Mouse (Mus musculus) megakaryocyte, adult 5-6 weeks (primary cell): ENCODE data around the gene Gm10277. TPM values are rescaled to one million over a fixed set of nuclear protein-coding genes. Genes with fewer than 3 reads are reported as not detected.
A peak's percentile ranks its signal among the peaks of the same experiment; 100 is the strongest.
"Not testable (repeated sequence)": the region's sequence is repeated elsewhere in the genome, so short reads cannot be mapped to it uniquely, and the experiment has no call there.

Experiments
- ATAC-seq: 2 replicates; pipeline ENCODE4 v1.8.0; 2016; ENCODE audit warnings: mild to moderate bottlenecking, inconsistent platforms; ENCODE audit not compliant: poor library complexity, severe bottlenecking
- total RNA-seq, 2 experiments: library from RNA; stranded (forward) in 1 of 2; stranded (reverse) in 1 of 2; fragments of 153-499, 151-499 nt in 1 of 2; fragments of 221-1000, 200-1000 nt in 1 of 2; gene quantifications; 2 replicates each; pipeline versions ENCODE4 v1.2.3 to v1.2.4; 2015 to 2017

Gene Gm10277
- total RNA-seq, 2 experiments from 2014 or later = 0.40 TPM; not detected in 1

DNA sequence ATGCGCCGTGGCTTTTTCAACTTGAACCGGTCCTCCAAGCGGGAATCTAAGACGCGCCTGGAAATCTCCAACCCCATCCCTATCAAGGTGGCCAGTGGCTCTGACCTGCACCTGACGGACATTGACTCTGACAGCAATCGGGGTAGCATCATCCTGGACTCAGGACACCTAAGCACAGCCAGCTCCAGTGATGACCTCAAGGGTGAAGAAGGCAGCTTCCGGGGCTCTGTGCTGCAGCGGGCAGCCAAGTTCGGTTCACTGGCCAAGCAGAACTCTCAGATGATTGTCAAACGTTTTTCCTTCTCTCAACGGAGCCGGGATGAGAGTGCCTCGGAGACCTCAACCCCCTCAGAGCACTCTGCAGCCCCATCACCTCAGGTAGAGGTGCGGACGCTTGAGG lies 10.1 kb downstream of the Gm10277 start:
- ATAC-seq = no peak

DNA sequence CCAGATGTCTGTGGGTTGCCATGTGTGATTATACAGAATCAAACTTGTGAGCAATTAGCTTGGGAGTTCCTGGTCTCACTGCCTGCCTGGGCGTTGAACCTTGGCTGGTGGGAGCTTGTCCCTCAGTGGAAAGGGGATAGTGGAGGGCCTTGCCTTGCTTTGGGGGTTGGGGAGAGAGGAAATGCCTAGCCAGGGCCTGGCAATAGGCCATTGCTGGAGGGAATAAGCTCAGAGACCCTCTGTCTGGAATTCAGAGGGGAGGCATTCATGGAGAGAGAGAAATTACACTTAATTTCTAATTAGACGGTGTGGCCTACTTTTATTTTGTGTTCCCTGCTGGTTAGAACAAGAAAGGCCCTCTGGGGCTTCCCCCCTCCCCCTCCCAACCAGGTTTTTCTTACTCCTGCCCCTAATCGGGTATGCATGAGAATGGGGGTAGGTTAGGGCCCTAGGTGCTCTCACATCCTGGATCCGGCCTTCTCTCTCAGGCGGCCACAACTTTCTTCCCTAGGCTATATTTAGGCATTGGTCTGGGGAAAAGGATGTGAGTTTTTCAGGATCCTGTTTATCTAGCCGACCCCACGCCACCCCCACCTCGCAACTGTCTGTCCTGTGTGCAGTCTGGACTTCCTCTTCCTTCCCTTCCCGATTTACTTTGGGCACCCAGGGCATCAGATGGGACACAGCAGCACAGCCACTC lies 11.7 kb downstream of the Gm10277 start:
- no peak for ATAC-seq

DNA sequence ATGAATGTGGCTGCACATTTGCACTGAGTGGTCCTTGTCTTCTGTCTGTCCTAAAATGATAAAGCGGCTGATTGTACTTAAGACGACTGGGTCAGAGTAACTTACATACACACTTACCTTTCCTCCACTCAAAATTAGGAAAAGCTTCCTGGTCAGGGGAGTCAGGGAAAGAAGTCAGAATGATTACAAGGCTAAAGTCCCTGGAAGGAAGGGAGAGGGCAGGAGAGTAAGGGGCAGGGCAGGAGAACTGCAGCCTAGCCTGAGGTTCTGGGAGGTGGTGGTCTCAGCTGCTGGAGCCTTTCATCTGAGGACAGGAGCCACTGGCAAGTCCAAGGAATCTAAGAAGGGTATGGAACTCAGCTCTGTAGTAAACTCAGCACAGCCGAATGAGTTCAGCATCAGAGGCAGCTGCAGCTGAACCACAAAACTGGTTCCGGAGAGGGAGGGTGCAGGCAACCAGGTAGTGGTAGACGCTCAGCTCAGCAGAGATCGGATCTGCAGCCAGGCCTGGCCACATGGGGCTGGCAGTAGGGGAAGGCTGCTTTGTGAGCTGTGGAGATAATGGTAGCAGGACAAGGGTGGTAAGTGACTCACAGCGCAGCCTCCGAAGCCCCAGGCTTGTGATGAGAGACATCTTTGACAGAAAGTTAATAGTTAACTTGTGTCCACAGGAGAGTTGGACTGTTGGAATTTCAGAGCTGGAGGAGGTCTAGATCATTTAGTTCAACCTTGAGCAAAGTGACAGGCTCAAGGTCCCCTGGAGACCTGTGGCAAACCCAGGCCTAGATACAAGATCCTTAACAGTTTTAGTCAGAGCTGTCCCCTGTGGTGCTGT lies 15.5 kb downstream of the Gm10277 start:
- ATAC-seq = peak; percentile 38; the same call in 1 of the 2 replicates

DNA sequence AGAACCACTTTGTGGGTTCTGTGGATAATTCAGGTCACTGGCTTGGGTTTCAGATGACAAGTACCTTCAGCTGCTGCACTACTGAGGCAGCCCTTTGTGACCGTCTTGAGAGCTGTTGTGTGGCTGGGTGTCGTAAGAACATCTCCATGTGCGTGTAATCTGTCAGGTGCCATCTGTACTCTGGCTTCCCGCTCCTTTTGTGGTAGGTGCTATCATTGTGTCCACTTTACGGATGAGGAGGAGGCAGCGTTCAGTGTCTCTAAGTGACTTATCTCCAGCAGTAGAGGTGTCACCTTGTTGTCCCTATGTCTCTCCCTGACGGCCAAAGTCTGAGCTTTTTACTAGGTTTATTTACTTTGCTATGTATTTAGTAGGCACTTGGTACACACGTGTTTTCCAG lies 17.2 kb downstream of the Gm10277 start:
- no peak for ATAC-seq

DNA sequence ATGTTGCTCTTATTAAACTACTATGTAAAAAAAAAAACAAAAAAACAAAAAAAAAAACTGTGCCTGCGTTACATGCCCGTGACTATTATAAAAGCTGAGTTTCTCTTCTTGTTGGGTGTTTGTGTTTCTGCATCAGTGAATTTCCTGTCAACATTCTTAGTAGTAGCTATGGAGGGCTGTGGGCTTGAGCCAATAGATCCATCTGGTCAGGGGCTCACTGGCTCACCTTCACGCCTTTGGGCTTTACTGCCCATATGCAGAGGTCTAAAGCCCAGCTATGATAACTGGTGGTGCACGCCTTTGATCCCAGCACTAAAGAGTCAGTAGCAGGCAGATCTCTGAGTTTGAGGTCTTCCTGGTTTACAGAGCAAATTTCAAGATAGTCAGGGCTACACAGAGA lies 18.1 kb downstream of the Gm10277 start:
- no peak for ATAC-seq

DNA sequence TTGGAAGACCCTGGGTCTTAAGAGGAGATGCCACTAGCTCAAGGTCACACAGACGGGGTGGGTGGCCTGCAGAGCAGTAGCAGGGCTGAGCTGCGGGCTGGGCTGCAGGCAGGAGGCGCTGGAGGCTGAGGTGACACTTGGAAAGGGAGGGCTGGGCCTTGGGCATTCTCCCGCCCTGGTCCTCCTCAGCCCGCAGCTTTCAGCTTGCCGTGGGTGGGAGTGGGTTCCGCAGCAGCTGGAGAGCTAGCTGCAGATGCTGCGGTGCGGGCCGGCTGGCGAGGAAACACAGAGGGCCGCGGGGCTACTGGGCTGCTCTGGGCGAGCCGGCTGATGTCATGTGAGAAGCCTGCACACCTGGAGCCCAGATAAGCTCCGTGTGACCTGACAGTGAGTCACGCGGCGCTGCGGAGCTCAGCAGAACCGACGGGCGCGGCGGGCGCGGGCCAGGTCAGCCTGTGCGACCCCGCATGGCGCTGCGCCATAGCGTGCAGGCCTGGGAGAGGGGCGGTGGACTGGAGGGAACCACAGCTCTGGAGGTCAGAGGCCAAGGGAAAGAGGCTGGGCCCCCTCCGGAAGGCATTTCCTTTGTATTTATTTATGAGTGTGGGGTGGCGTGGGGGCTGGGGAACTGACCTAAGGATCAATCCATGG lies 21.1 kb downstream of the Gm10277 start:
- peak; percentile 39; the same call in 1 of the 2 replicates for ATAC-seq

DNA sequence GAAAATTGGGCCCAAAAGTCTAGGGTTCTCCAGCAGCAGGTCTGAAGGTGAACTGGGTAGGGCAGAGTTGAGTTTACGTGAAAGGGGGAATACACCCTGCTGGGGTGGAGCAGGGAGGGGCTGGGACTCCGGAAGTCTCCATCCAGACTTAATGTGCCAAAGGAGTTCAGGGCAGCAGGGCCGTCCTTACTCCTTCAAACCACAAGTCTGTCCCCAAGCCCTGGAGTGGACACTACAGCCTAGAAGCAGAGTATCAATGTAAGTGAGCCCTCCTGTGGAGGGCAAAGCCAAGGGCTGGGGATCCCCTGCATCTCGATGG lies 22.1 kb downstream of the Gm10277 start:
- ATAC-seq = no peak

DNA sequence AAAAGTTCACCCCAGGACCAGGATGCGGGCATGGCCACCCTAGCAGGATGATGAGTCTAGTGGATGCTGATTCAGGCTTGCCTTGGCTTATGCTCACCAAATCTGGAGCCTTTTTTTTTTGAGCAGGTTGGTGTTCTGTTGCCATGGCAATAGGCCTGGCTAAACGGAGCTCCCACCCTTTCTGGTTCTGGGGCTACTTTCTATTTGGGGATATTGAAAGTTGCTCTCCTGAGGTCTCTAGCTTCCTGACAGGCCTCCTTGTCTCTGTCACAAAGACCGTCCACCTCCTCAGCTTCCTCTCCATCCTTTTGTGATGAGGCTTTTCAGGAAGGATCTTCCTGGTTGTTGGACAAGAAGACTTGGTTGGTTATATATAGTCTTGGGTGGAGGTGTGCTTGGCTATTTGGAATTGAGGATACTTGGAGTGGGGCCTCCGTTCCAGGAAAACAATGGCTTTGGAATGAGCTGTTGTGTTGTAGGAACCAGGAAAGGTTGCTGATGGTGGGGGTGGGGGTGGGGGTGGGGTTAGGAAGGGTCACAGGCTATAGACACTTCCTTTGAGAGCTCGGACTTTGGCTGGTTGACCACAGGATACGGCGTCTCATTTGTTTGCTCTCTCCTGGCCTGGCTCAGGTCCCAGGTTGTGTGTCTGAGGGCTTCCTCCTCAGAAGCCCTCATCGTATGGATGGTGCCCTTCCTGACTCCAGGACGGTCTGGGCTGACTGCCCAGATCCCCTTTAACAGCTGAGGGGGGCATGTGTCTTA lies 22.7 kb downstream of the Gm10277 start:
- ATAC-seq = no peak

DNA sequence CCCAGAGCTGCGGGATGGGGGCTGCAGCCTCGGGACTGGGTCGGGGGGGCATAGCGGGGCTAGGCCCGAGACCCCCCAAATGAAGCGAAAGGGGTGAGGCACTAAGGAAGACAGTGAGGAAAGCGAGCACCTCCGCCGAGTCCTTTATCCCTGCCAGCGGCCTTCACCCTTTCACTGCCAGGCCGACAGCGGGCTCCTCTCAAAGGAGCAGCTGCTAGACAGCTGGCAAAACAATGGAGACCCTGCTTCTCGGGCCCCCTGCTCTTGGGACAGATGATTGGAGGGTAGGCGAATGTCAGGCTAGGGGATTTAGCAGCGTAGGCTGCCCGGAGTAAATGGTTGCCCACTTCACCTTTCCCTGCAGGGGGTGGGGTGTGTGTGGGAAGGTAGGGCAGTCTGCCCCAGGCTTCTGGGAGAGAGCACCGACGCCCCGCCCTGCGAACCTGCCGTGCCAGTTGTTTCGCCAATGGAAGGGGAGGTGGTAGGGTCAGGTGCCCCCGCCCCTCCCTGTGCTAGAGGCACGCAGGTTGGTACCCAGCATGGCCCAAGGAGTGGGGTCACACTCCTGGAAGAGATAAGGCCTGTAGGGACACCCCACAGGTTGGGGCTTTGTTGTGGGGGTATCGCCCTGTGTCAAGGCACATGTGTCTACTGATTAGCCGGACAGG lies 23.7 kb downstream of the Gm10277 start:
- ATAC-seq = no peak

DNA sequence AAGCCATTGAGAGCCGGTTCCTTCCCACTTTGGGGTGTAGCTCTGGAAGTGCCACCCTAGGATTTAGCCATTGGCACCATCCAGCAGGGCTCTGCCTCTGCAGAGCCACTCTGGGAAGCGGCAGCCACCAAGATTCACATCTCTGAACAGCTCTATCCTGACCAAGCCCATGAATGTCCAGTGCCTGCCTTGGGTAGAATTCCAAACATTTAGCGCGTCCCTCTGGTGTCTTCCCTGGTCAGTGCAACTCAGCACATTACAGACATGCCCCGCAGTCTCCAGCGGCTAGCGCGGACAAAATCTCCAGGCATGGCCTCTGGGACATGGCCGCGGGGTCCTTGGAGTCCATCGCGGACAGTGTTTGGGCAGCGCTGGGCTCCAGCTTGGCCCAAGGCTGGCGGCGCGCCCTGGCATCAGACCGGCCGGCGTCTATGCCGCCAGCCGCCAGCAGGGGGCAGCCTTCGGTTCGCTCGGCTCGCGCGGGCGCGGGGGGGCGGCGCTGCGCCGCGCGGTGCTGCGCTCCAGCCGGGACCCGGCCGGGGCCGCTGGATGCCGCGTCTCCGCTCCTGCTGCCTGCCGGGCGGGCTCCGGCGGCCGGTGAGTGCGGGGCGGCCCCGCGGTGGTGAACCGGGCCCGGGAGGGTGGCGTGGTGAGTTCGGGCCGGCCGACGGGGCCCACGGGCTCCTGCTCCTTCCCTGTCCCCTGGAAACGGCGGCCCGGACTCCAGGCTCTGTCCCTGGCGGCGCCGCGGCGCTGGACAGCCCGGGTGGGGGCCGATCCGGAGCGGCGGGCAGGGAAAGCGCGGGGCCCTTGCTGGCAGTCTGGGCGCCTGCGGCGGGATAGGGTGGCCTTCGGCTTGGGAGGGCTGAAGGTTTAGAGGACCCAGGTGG lies 24.5 kb downstream of the Gm10277 start, which contains the start of gene Myo18a:
Myo18a (plus strand) TSS at position 464 of the 890 bp plus-strand sequence.
- peak; percentile 90 for ATAC-seq

DNA sequence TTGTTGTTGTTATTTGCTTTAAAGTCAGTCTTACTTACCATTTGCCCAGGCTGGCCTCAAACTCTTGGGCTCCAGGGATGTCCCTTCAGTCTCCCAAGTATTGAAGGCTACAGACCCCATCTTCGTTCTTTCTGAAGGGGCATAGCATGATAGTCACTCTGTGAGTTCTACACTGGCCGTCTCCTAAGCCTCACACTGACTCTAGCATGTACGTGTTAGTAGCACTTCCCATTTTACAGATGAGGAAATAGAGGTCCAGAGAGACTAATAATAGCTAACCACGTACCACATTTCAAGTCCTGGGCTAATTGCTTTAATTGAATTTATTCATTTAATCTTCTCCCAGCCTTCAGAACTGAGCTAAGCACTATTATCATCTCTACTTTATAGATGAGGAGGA lies 27.5 kb downstream of the Gm10277 start:
- no peak for ATAC-seq

DNA sequence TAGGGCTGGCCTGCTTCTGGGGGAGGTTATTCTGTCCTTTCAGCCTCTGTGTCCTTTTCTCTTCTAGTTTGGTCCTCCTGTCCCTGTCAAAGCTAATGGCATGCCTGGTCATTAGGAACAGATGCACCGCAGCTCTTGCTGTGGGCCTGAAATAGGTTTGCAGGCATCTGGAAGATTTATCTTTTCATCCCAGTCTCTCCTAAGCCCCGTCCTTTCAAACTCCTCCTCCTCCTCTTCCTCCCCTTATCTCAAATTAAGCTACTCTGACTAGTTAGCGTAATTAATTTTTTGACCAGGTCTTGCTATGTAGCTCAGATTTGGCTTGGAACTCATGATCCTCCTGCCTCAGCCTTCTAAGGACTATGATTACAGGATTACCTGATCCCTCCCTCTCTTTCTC lies 34.1 kb downstream of the Gm10277 start:
- no peak for ATAC-seq

DNA sequence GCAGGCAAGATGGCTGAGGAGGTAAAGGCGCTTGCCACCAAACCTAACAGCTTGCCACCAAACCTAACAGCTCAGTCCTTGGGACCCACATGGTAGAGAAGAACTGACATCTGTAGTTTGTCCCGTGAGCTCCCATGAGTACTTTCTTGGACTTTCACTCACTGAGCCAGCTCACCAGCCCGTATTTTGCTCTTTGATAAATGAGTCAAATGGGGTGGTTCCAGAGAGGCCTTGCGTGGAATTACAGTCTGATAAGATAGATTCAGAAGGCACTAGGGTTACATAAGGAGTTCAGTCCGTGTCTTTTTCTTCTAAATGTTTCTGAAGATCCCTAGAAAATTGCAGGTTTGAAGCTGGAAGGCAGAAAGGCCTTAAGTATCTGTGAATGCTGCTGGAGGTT lies 35.0 kb downstream of the Gm10277 start:
- no peak for ATAC-seq

DNA sequence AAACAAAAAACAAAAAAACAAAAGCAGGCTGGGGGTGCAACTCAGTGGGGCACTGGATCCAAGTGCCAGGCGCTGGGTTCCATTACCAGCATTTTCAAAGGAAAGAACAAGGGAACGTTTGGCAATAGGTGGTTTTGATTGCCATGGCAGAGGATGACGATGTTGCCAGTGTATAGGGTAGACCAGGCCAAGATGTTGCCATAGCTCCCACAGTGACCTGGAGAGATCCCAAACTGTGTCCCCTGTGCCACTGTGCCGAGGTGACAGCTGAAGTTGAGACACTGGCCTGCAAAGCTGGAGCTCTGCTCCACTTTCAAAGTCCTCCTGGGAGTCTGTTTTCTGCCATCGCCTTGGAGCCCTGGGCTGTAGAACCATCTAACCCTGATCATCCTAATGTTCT lies 38.6 kb downstream of the Gm10277 start:
- ATAC-seq = no peak

DNA sequence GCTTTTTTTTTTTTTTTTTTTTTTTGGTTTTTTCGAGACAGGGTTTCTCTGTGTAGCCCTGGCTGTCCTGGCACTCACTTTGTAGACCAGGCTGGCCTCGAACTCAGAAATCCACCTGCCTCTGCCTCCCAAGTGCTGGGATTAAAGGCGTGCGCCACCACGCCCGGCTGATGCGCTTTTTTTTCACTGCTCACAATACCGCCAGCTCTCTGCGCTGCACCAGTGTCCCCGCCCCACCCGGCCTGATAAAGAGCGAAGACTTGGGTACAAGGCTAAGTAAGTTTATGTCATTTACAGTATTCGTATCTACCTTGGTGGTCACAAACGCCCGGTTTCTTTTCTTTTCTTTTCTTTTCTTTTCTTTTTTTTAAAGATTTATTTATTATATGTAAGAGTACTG lies 40.4 kb downstream of the Gm10277 start:
- not testable (repeated sequence) for ATAC-seq

DNA sequence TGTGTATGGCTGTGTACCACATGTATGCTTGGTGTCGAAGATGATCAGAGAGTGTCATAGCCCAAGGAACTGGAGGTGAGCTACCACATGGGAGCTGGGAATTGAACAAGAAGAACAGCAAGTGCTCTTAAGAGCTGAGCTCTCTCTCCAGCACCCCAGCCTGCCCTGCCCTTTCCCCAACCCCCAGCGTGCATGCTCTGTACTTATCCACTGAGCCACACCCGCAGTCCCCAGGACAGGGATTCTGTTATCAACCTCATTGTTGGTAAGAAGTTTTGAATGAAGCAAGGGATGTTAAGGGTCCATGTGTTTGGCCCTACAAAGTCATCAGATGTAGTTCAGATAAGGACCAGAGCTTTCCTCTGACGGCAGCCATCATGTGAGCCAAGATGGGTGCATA lies 40.9 kb downstream of the Gm10277 start:
- ATAC-seq = no peak

DNA sequence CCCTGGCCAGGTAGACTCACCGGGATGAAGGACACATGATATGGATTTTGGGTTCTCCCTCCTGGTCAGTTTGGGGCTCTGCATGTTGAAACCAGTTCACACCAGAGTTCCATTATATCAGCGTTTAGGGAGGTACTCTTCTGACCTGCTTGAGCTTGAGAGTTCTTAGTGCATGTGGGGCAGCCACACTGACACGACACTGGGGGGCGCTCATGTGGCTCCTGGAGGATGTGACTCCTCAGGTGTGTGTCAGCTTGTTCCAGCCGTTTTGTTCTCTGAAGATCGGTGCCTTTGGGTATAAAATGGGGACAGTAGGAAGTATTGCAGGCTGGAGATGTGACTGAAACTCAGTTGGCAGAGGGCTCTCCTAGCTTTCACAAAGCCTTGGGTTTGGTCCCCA lies 43.6 kb downstream of the Gm10277 start:
- ATAC-seq = no peak

DNA sequence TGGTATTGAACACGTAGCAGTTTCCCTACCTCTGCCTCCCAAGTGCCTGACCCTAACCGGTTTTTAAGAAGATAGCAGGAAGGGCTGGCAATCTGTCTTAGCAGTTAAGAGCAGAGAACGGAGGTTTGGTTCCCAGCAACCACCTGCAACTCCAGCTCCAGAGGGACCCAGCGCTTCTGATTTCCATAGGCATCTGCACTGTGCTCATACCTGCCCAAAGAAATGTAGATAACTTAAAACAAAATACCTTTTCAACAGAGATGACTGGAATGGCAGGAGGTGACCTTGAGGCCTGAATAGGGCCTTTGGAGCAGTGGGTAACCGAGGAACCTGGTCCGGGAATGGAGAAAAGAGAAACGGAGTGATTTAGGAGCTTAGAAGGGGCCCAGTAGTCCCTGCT lies 49.0 kb downstream of the Gm10277 start:
- ATAC-seq = no peak

DNA sequence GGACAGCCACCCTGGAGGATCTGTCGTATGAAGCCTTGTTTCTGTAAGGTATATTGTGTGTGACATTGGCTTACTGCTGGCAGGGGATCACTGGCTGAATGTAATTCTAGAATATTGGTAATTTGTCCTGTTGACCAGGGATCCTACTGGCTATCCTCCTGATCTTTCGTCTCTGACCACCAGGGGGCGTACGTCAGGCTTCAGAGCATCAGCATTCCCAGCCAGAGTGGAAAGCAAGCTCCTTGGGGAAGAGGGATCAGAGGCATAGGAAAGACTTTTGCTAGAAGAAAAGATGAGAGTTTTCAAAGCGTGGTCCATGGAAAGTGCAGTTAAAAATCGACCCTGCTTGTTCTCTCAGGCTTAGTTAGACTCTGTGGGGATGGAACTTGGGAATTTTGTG lies 50.3 kb downstream of the Gm10277 start:
- ATAC-seq = no peak
